Mouse (Mus musculus) myocyte (in vitro differentiated cells): Measurements from ENCODE around the gene Slc22a12. TPM values are rescaled to one million over a fixed set of nuclear protein-coding genes. Genes with fewer than 3 reads are reported as not detected.

ENCODE experiments used
- H3K27me3 ChIP-seq: one replicate; pipeline ENCODE4 v1.6.1; 2011; ENCODE audit not compliant: control insufficient read depth, insufficient read depth, insufficient read length
- H3K36me3 ChIP-seq: one replicate; pipeline ENCODE4 v1.6.1; 2011; ENCODE audit not compliant: control insufficient read depth, insufficient read depth
- H3K4me2 ChIP-seq: one replicate; pipeline ENCODE4 v1.6.1; 2011; ENCODE audit warnings: low read depth, control low read depth
- H3K4me3 ChIP-seq: one replicate; pipeline ENCODE4 v1.5.1; 2011; ENCODE audit warnings: mild to moderate bottlenecking, control low read depth, moderate library complexity
- H3K79me2 ChIP-seq: one replicate; pipeline ENCODE4 v1.6.1; 2011; ENCODE audit not compliant: control insufficient read depth, insufficient read depth
- H3ac ChIP-seq: one replicate; pipeline ENCODE4 v1.6.1; 2011; ENCODE audit not compliant: control insufficient read depth, insufficient read length
- CEBPB ChIP-seq: IDR thresholded peaks from 2 replicates; pipeline ENCODE4 v1.6.1; 2011; ENCODE audit warnings: mild to moderate bottlenecking, moderate library complexity; ENCODE audit not compliant: poor library complexity, insufficient read depth, severe bottlenecking
- E2F4 ChIP-seq: IDR thresholded peaks from one replicate; pipeline ENCODE4 v1.6.1; 2011; ENCODE audit warnings: mild to moderate bottlenecking, control low read depth, moderate library complexity; ENCODE audit not compliant: insufficient read depth
- MAX ChIP-seq: IDR thresholded peaks from one replicate; pipeline ENCODE4 v1.6.1; 2011; ENCODE audit warnings: low read depth, mild to moderate bottlenecking, control low read depth
- MYOD1 ChIP-seq, 3 experiments: IDR thresholded peaks; one replicate each; pipeline ENCODE4 v1.6.1; 2011; ENCODE audit warnings: control low read depth in 2 of 3, low read depth in 2 of 3, mild to moderate bottlenecking in 2 of 3, moderate library complexity in 1 of 3; ENCODE audit not compliant: insufficient read length in 2 of 3, control insufficient read depth in 1 of 3
- MYOG ChIP-seq, 3 experiments: IDR thresholded peaks; one replicate each; pipeline ENCODE4 v1.6.1; 2011; ENCODE audit warnings: control low read depth in 2 of 3, low read depth in 2 of 3, mild to moderate bottlenecking in 2 of 3; ENCODE audit not compliant: insufficient read length in 2 of 3, control insufficient read depth in 1 of 3, insufficient read depth in 1 of 3
- POLR2A ChIP-seq: IDR thresholded peaks from one replicate; pipeline ENCODE4 v1.6.1; 2011; ENCODE audit warnings: low read depth, mild to moderate bottlenecking, control low read depth, moderate library complexity; ENCODE audit not compliant: insufficient read length
- POLR2AphosphoS2 ChIP-seq: IDR thresholded peaks from one replicate; pipeline ENCODE4 v1.6.1; 2011; ENCODE audit warnings: low read depth, control low read depth; ENCODE audit not compliant: insufficient read length
- REST ChIP-seq: IDR thresholded peaks from one replicate; pipeline ENCODE4 v1.6.1; 2011; ENCODE audit warnings: mild to moderate bottlenecking, control low read depth, moderate library complexity; ENCODE audit not compliant: insufficient read depth, insufficient read length
- SRF ChIP-seq: IDR thresholded peaks from one replicate; pipeline ENCODE4 v1.6.1; 2011; ENCODE audit warnings: low read depth; ENCODE audit not compliant: control insufficient read depth, insufficient read length
- TCF12 ChIP-seq: IDR thresholded peaks from one replicate; pipeline ENCODE4 v1.6.1; 2011; ENCODE audit warnings: mild to moderate bottlenecking, control low read depth; ENCODE audit not compliant: poor library complexity, insufficient read depth, severe bottlenecking
- TCF3 ChIP-seq: IDR thresholded peaks from one replicate; pipeline ENCODE4 v1.6.1; 2011; ENCODE audit warnings: low read depth, control low read depth; ENCODE audit not compliant: insufficient read length
- USF1 ChIP-seq: IDR thresholded peaks from one replicate; pipeline ENCODE4 v1.6.1; 2011; ENCODE audit warnings: low read depth, mild to moderate bottlenecking, control low read depth, moderate library complexity
- polyA plus RNA-seq: library from polyadenylated mRNA; unstranded; fragments of >200 nt; fragmentation: generic; extraction: Trizol; gene quantifications from one replicate; pipeline ENCODE4 v1.2.1, GENCODE M21; 2012; ENCODE audit warnings: missing spikeins

The Slc22a12 gene
- polyA plus RNA-seq, 1 experiment = not detected

DNA sequence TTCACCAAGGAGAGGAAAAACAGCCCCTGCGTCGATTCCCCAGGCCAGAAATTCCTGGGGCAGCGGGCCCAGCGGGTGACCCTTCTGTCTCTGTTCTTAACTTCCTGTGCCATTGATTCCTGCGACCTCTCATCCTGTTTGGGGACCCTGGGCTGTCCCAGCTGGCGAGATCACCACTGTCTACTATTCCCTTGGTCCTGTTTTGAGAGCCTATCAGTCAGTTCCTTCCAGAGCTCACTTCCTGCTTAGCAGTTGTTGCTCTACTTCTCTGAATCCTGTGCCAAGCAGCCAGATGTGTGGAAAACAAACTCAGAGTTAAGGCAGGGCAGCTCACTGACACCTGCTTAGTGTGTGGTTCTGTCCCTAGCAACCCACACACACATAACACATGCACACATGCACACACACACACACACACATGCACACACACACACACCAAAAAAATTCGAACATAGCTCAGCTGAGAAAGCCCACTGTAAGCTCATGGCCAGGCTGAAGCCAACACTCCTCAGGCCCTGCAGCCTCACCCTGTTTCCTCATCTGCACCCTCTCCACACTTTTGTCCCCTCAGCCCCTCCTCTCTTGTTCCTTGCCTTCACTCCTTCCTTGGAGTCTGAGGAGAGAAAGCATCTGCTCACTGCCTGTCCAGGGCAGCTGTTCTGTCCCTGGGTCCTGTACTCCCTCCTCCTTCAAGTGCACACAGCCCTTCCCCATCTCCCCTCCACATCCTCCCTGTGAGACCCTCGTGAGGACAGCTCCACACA lies 11.2 kb upstream of the Slc22a12 start:
- TF ChIP-seq MYOG (IDR thresholded peaks at IDR 0.05; ENCODE audit: control insufficient read depth in 1 of 3, insufficient read depth in 1 of 3, insufficient read length in 2 of 3, low read depth in 2 of 3) (no peak), REST (no peak), MAX (no peak), POLR2A (no peak), E2F4 (no peak), SRF (no peak), USF1 (no peak), CEBPB (no peak), TCF12 (no peak), POLR2AphosphoS2 (no peak), TCF3 (no peak), MYOD1 (IDR thresholded peaks at IDR 0.05; ENCODE audit: control insufficient read depth in 1 of 3, insufficient read length in 2 of 3, low read depth in 2 of 3) (no peak)
- H3K27me3 ChIP-seq = peaks cover 12% of the 10 kb centered on the region

DNA sequence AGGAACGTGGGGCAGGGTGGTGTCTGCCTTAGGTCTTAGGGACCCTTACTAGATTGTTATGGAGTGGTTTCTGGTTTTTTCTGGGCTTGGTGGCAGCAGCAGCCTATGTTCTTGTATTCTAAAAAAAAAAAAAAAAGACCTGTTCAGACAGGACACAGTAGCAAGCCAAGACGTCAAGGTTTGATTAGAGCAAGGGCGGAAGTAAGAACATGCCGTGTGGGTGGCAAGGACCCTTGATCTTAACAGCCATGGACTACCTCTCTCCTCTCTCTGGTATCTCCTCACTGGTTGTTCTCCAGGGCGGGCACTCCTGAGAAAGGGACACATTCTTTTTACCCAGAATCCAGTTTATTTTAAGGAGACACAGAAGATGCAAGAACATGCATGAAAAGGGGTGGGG lies 10.3 kb upstream of the Slc22a12 start:
- H3K4me3 ChIP-seq = no peak overlapping the region
- no peak for TF ChIP-seq MAX
- TF ChIP-seq POLR2A = no peak
- no peak for TF ChIP-seq MYOD1 (IDR thresholded peaks at IDR 0.05; ENCODE audit: control insufficient read depth in 1 of 3, insufficient read length in 2 of 3, low read depth in 2 of 3)
- peaks cover 12% of the 10 kb centered on the region for H3K27me3 ChIP-seq
- no peaks in the 10 kb centered on the region for H3K79me2 ChIP-seq
- no peak overlapping the region for H3ac ChIP-seq
- no peaks in the 10 kb centered on the region for H3K36me3 ChIP-seq
- H3K4me2 ChIP-seq = no peak overlapping the region

More for the DNA sequence above, 11.2 kb upstream of the Slc22a12 start:
- no peak overlapping the region for H3K4me3 ChIP-seq
- H3ac ChIP-seq = no peak overlapping the region
- H3K79me2 ChIP-seq = no peaks in the 10 kb centered on the region
- no peaks in the 10 kb centered on the region for H3K36me3 ChIP-seq
- no peak overlapping the region for H3K4me2 ChIP-seq

DNA sequence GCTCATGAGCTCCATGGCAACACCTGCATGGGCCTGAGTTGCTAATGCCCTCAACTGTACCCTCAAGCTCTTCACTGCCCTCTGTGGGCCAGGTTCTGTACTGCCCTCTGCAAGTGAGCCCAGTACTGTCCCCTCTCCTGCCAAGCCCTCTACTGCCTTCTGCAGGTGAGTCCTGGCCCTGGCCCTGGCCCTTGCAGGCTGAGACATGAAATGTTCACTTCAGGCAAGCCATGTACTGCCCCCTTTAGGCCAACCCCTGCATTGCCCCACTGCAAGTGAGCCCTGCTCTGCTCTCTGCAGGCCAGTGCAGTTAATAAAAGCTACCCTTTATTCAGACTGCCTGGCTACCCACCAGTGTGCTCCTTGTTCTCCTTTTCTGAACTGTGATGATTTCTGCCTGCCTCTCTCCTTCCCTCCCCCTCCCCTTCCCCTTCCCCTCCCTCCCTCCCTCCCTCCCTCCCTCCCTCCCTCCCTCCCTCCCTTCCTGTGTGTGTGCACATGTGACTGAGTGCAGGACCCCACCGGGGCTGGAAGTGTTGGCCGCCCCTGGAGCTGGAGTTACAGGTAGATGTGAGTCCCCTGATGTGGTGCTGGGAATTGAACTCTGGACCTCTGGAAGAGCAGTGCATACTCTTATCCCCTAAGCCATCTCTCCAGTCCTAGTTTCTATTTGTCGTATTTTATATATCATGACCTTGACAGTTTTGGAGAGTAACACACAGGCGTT lies 9.6 kb upstream of the Slc22a12 start:
- Histone ChIP-seq H3K4me3 (no peak overlapping the region), H3K4me2 (no peak overlapping the region), H3K79me2 (no peaks in the 10 kb centered on the region), H3ac (no peak overlapping the region), H3K27me3 (peaks cover 12% of the 10 kb centered on the region), H3K36me3 (no peaks in the 10 kb centered on the region)
- TF ChIP-seq TCF3 = no peak
- TF ChIP-seq MAX = no peak
- TF ChIP-seq REST = no peak

DNA sequence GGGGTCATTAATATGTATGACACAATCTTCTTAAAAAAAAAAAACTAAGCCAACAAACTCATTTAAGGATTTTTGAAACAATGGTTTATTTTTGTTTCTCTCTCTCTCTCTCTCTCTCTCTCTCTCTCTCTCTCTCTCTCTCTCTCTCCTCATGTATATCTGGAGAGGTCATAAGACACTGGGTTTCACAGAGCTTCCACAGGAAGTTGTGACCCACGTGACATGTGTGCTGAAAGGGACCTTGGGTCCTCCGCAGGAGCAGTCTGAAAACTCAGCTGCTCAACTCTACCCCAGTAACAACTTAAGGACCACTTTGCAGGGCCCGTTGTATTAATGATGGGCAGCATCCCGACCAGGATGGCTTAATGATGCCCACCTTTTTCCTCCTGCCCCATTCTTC lies 8.4 kb upstream of the Slc22a12 start:
- no peak overlapping the region for H3K4me2 ChIP-seq
- no peaks in the 10 kb centered on the region for H3K36me3 ChIP-seq
- H3K79me2 ChIP-seq = no peaks in the 10 kb centered on the region
- TF ChIP-seq SRF (no peak), MYOG (IDR thresholded peaks at IDR 0.05; ENCODE audit: control insufficient read depth in 1 of 3, insufficient read depth in 1 of 3, insufficient read length in 2 of 3, low read depth in 2 of 3) (no peak), MAX (no peak), USF1 (no peak), MYOD1 (IDR thresholded peaks at IDR 0.05; ENCODE audit: control insufficient read depth in 1 of 3, insufficient read length in 2 of 3, low read depth in 2 of 3) (no peak), CEBPB (no peak), REST (no peak), E2F4 (no peak), TCF3 (no peak)
- no peak overlapping the region for H3K4me3 ChIP-seq
- H3K27me3 ChIP-seq = peaks cover 12% of the 10 kb centered on the region
- no peak overlapping the region for H3ac ChIP-seq

DNA sequence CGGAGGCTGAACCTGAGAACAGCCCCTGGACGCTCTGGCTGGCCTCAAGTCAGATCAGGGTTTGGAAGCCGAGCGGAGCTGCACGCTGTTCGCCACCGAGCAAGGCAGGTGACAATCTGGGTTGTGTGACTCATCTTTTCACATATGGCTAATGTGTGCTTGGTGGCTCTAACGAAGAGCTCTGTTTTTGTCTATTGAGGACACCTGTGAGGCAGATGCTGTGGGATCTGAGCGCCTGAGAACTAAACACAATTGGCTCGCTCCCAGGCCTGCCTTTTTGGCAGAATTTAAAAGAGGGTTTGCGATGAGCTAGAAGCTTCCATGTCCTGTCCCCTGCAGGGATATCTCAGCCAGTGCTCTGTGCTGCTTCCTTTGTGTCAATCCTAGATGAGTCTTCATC lies 6.7 kb upstream of the Slc22a12 start:
- H3ac ChIP-seq = no peak overlapping the region
- no peaks in the 10 kb centered on the region for H3K36me3 ChIP-seq
- TF ChIP-seq USF1 = no peak
- no peak for TF ChIP-seq REST
- TF ChIP-seq TCF3 = no peak
- TF ChIP-seq SRF = no peak
- TF ChIP-seq POLR2A = no peak
- no peak for TF ChIP-seq MAX
- TF ChIP-seq E2F4 = no peak
- TF ChIP-seq TCF12 = no peak
- TF ChIP-seq MYOG (IDR thresholded peaks at IDR 0.05; ENCODE audit: control insufficient read depth in 1 of 3, insufficient read depth in 1 of 3, insufficient read length in 2 of 3, low read depth in 2 of 3) = no peak
- TF ChIP-seq CEBPB = no peak
- no peak for TF ChIP-seq MYOD1 (IDR thresholded peaks at IDR 0.05; ENCODE audit: control insufficient read depth in 1 of 3, insufficient read length in 2 of 3, low read depth in 2 of 3)
- TF ChIP-seq POLR2AphosphoS2 = no peak
- H3K4me3 ChIP-seq = no peak overlapping the region
- H3K79me2 ChIP-seq = no peaks in the 10 kb centered on the region
- no peak overlapping the region for H3K4me2 ChIP-seq
- peaks cover 7% of the 10 kb centered on the region for H3K27me3 ChIP-seq
